Mouse (Mus musculus) liver, embryonic 13.5 days (tissue): ENCODE results near the gene Meis1. TPM values are rescaled to one million over a fixed set of nuclear protein-coding genes. Genes with fewer than 3 reads are reported as not detected.

Experiments used
- ATAC-seq: fragments of 200-750 bp; cut with Nextera tagmentation; 2 replicates; pipeline ENCODE4 v1.8.0; 2017; ENCODE audit warnings: low read depth, mild to moderate bottlenecking, moderate number of reproducible peaks, moderate library complexity
- DNase-seq: peaks from one replicate; pipeline ENCODE4 v3.0.0; 2022
- H3K27ac ChIP-seq: fragments of 300-500 bp; sonication (generic); 2 replicates; pipeline ENCODE4 v1.5.1; 2015; ENCODE audit warnings: moderate library complexity, mild to moderate bottlenecking, inconsistent platforms
- H3K27me3 ChIP-seq: fragments of 300-500 bp; sonication (generic); 2 replicates; pipeline ENCODE4 v1.6.1; 2015; ENCODE audit warnings: mild to moderate bottlenecking, inconsistent platforms
- H3K36me3 ChIP-seq: fragments of 300-500 bp; sonication (generic); 2 replicates; pipeline ENCODE4 v1.6.1; 2015; ENCODE audit warnings: mild to moderate bottlenecking, inconsistent platforms
- H3K4me1 ChIP-seq: fragments of 300-500 bp; sonication (generic); replicated peaks from 2 replicates; pipeline ENCODE4 v1.6.1; 2015; ENCODE audit warnings: inconsistent platforms
- H3K4me2 ChIP-seq: fragments of 300-500 bp; sonication (generic); 2 replicates; pipeline ENCODE4 v1.6.1; 2015; ENCODE audit warnings: inconsistent platforms, mild to moderate bottlenecking, moderate library complexity
- H3K4me3 ChIP-seq: fragments of 300-500 bp; sonication (generic); replicated peaks from 2 replicates; pipeline ENCODE4 v1.5.1; 2015; ENCODE audit warnings: mild to moderate bottlenecking, inconsistent platforms
- H3K9ac ChIP-seq: fragments of 300-500 bp; sonication (generic); 2 replicates; pipeline ENCODE4 v1.6.1; 2015; ENCODE audit warnings: mild to moderate bottlenecking, inconsistent platforms
- H3K9me3 ChIP-seq: fragments of 300-500 bp; sonication (generic); replicated peaks from 2 replicates; pipeline ENCODE4 v1.6.1; 2016; ENCODE audit warnings: inconsistent platforms
- WGBS: fragments of 180-500 bp; shearing (Covaris S2); methylation state at CpG from one replicate; pipeline ENCODE4 v1.1.7; 2015; ENCODE audit not compliant: insufficient replicate concordance; 5-methylcytosine and 5-hydroxymethylcytosine counted together
- polyA plus RNA-seq: library from polyadenylated mRNA; unstranded; fragments of >200 nt; fragmentation: Nextera tagmentation; extraction: Ambion mirVana; gene quantifications from 2 replicates; pipeline ENCODE4 v1.2.1, GENCODE M21; 2015

The Meis1 gene
- polyA plus RNA-seq, 1 experiment from 2014 or later, result 10.7 TPM

- Histone ChIP-seq H3K27ac (no peak overlapping the region), H3K4me3 (no peak overlapping the region), H3K27me3 (no peaks in the 10 kb centered on the region), H3K9ac (no peak overlapping the region), H3K4me2 (no peak overlapping the region), H3K36me3 (no peaks in the 10 kb centered on the region), H3K4me1 (peaks cover 12% of the 10 kb centered on the region), H3K9me3 (no peaks in the 10 kb centered on the region)
- ATAC-seq (no peak), DNase-seq (no peak)
- 71% methylated on average over 4 of the region's 4 CpGs for WGBS
Observed at GRCm38 (mm10) chr11:18940916-18941315, 77.9 kb downstream of the Meis1 start.

GRCm38 (mm10) chr11:18934921-18935320, 83.9 kb downstream of the Meis1 start:
- Histone ChIP-seq H3K9ac (no peak overlapping the region), H3K27ac (no peak overlapping the region), H3K9me3 (no peaks in the 10 kb centered on the region), H3K4me1 (no peaks in the 10 kb centered on the region; the same call in 1 of the 2 replicates), H3K4me3 (no peak overlapping the region), H3K27me3 (no peaks in the 10 kb centered on the region), H3K36me3 (no peaks in the 10 kb centered on the region), H3K4me2 (no peak overlapping the region)
- WGBS, result 76% methylated on average over 6 of the region's 6 CpGs
- no peak for ATAC-seq
- no peak for DNase-seq

DNA sequence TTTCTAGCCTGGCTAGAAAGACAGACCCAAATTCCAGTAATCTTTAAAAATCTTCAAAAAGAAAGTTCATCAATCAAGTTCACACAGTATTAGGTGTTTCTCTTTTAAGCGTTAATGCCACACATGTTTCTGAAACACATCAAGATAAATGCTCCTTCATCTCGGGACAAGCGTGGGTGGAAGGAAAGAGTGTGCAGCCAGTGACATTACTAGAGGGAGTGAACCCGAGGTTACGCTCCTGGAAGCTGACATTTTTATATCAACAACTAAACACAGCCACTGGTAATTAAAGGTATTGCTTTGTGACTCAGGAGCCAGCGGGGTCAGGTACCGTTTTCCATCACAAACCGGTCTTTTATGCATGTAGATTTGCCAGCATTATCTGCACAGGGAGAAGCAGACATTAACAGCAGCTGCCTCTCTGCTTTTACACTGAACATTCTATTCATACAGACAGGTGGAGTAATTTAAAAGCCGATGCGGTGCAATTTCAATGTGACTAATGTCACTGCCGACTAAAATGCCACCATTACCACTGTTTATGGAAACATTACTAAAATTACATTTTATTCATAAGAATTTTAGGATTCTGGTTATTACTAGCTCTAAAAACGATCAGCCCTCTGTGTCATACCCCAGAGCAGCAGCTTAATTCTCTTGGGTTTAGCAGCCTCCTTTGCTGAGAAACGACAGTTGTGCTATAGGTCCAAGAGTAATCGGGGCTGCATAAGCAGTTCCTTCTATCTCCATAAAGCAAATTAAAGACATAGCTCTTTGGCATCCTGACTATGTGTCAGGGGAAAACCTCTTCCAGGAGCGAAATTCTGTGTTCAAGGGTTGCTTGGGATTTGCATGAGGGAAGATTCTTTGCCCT, 87.5 kb downstream of the Meis1 start:
- Histone ChIP-seq H3K4me1 (peaks cover 2% of the 10 kb centered on the region; the same call in 1 of the 2 replicates), H3K27me3 (no peaks in the 10 kb centered on the region), H3K4me2 (no peak overlapping the region), H3K9me3 (no peaks in the 10 kb centered on the region), H3K9ac (no peak overlapping the region), H3K27ac (no peak overlapping the region), H3K4me3 (no peak overlapping the region), H3K36me3 (no peaks in the 10 kb centered on the region)
- ATAC-seq, result no peak
- 64% methylated on average over 15 of the region's 15 CpGs for WGBS
- DNase-seq, result no peak

GRCm38 (mm10) chr11:18929779-18930728, 88.7 kb downstream of the Meis1 start:
- no peak for ATAC-seq

DNA sequence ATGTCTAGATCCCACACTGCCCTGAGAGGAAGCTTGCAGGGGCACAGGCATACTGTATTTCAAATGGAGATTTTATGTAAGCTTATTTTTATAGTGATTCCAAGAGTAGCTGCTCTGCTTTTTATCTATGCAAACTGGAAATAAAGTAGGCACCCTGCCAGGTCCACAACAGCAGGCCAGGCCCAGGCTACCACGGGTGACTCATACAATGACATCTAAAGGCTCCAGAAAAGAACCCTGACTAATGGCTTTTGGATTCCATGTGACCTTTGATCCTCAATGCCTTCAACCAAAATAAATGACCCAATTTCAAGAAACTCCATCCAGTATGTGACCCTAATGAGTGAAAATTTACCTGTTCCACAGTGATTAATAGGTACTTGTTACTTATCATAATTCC, 91.4 kb downstream of the Meis1 start:
- no peak for ATAC-seq

More at GRCm38 (mm10) chr11:18929779-18930728, 88.7 kb downstream of the Meis1 start:
- H3K27me3 ChIP-seq, result no peaks in the 10 kb centered on the region
- peaks cover 7% of the 10 kb centered on the region; the same call in 1 of the 2 replicates for H3K4me1 ChIP-seq
- H3K36me3 ChIP-seq, result no peaks in the 10 kb centered on the region
- no peaks in the 10 kb centered on the region for H3K9me3 ChIP-seq
- H3K4me2 ChIP-seq, result no peak overlapping the region
- H3K27ac ChIP-seq, result no peak overlapping the region
- 75% methylated on average over 17 of the region's 17 CpGs for WGBS
- no peak for DNase-seq
- H3K4me3 ChIP-seq, result no peak overlapping the region
- no peak overlapping the region for H3K9ac ChIP-seq

GRCm38 (mm10) chr11:18926798-18927197, 92.0 kb downstream of the Meis1 start:
- 46% methylated on average over 2 of the region's 2 CpGs for WGBS
- no peak for ATAC-seq
- no peak overlapping the region for H3K4me2 ChIP-seq

More for the DNA sequence above, 91.4 kb downstream of the Meis1 start:
- Histone ChIP-seq H3K4me1 (peaks cover 22% of the 10 kb centered on the region), H3K27me3 (no peaks in the 10 kb centered on the region), H3K27ac (no peak overlapping the region), H3K4me3 (no peak overlapping the region), H3K9me3 (no peaks in the 10 kb centered on the region), H3K4me2 (no peak overlapping the region), H3K9ac (no peak overlapping the region), H3K36me3 (no peaks in the 10 kb centered on the region)
- 13% methylated on average over 1 of the region's 1 CpGs for WGBS
- DNase-seq, result no peak

DNA sequence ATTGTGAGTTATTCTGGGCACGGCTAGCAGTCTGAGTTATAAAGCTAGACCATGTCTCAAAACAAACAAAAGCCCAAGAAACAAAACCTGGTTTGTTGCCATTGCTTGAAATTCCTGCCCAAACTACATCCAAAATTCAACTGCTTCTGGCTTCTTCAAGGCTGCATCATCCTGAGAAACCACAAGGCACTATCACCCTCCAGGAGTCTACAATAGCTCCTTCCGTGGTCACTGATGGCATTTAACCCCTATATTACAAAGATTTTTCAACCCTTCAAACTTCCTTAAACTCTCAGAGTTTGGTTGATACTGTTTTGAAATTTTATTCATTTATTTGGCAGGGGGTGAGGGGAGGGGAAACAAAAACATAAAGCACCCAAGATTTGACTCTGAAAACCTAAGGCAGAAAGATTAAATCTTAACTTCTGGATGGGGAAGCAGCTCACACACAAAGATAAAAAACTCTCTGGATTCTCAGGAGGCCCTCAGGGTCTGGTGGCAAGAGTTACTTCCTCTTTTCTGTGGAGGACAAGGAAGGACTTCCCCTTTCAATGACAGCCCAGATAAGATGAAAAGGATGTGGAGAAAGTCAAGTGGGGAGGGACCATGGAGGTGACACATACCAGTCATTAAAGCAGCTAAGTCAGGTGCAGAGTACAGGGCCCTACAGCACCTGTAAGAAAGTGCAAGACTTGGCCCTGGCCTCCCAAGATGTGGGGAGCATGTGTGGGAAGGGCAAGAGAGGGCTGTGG, 94.0 kb downstream of the Meis1 start:
- ATAC-seq (0 out of 2 replicates have a peak, but pooled peaks have one; percentile 45), DNase-seq (peak; percentile 22)
- Histone ChIP-seq H3K27me3 (no peaks in the 10 kb centered on the region), H3K27ac (no peak overlapping the region), H3K36me3 (no peaks in the 10 kb centered on the region), H3K4me2 (no peak overlapping the region), H3K4me3 (no peak overlapping the region), H3K9ac (no peak overlapping the region), H3K4me1 (peaks cover 22% of the 10 kb centered on the region), H3K9me3 (no peaks in the 10 kb centered on the region)
- WGBS, result 26% methylated on average over 2 of the region's 2 CpGs

More at GRCm38 (mm10) chr11:18926798-18927197, 92.0 kb downstream of the Meis1 start:
- no peaks in the 10 kb centered on the region for H3K9me3 ChIP-seq
- no peak overlapping the region for H3K4me3 ChIP-seq
- peaks cover 22% of the 10 kb centered on the region for H3K4me1 ChIP-seq
- DNase-seq, result no peak
- no peak overlapping the region for H3K27ac ChIP-seq
- no peaks in the 10 kb centered on the region for H3K36me3 ChIP-seq
- H3K27me3 ChIP-seq, result no peaks in the 10 kb centered on the region
- H3K9ac ChIP-seq, result no peak overlapping the region

- peaks cover 22% of the 10 kb centered on the region for H3K4me1 ChIP-seq
- H3K9me3 ChIP-seq, result no peaks in the 10 kb centered on the region
- H3K4me3 ChIP-seq, result no peak overlapping the region
- H3K27me3 ChIP-seq, result no peaks in the 10 kb centered on the region
- DNase-seq (no peak), ATAC-seq (no peak)
- no peaks in the 10 kb centered on the region for H3K36me3 ChIP-seq
- 21% methylated on average over 5 of the region's 5 CpGs for WGBS
- H3K9ac ChIP-seq, result no peak overlapping the region
- H3K4me2 ChIP-seq, result no peak overlapping the region
- H3K27ac ChIP-seq, result no peak overlapping the region
Observed at GRCm38 (mm10) chr11:18923274-18923673, 95.5 kb downstream of the Meis1 start.

- H3K4me3 ChIP-seq, result no peak overlapping the region
- H3K36me3 ChIP-seq, result no peaks in the 10 kb centered on the region
- no peak for DNase-seq
- H3K27ac ChIP-seq, result no peak overlapping the region
- WGBS, result 62% methylated on average over 3 of the region's 3 CpGs
- H3K4me1 ChIP-seq, result peaks cover 20% of the 10 kb centered on the region
- H3K9me3 ChIP-seq, result no peaks in the 10 kb centered on the region
- no peak overlapping the region for H3K9ac ChIP-seq
- no peak for ATAC-seq
- H3K27me3 ChIP-seq, result no peaks in the 10 kb centered on the region
- H3K4me2 ChIP-seq, result no peak overlapping the region
Observed at GRCm38 (mm10) chr11:18920651-18921050, 98.1 kb downstream of the Meis1 start.

DNA sequence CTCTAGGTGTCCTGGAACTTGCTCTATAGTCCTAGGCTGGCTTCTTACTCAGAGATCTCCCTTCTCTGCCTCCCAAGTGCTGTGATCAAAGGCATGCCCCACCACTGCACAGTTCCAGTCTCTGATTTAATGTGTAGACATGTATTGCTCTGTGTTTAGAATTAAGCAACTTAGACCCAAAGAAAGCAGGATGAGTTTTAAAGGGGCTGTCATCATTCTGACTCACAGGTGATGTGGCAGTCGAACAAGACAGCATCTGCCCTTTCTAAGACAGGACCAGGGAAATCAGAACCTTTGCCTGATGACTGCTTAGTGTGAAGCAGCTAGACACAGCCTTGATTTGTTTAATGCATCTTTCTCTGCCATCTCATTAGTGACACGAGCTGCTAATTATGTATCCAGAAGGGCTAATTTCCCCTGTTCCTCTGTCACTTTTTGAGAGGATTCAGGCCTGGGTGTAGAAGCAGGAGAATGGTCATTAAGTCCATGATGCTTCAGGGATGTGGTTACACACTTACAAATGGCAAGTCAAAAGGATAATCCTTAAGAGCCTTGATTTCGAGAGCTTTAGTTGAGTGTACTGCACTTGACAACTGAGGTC, 99.5 kb downstream of the Meis1 start:
- no peak for ATAC-seq

More for the DNA sequence above, 99.5 kb downstream of the Meis1 start:
- whole genome bisulfite sequencing, result 57% methylated on average over 3 of the region's 3 CpGs
- Histone ChIP-seq H3K9ac (no peak overlapping the region), H3K4me1 (peaks cover 9% of the 10 kb centered on the region), H3K36me3 (no peaks in the 10 kb centered on the region), H3K4me2 (no peak overlapping the region), H3K27ac (no peak overlapping the region), H3K4me3 (no peak overlapping the region), H3K9me3 (no peaks in the 10 kb centered on the region), H3K27me3 (no peaks in the 10 kb centered on the region)
- DNase-seq, result no peak
